In the genomic region with DNA sequence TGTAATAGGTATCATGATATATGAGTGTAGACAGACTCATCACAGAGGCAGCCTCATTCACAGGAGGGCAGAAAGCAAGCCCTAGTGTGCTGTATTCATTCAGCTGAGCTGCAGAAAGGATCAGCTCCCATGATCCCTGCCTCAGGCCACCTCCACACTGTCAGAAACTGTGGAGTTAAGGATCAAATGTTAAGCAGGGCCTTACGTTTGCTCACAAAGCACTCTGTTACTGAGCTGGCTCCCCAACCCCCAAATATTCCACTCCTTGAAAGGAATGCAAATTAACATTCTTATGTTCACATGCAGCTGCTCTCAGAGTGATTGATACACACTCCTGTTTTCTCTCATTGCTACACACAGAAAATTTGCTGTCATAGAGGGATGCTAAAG, we compare ENCODE assay signal across 10 mouse cellular contexts.
DNase-seq lines count a peak whose midpoint lies in the region; ATAC-seq and TF ChIP-seq lines count a peak whose summit lies in the region.
"Had no signal": no experiment of that assay in that cellular context is flagged by ENCODE, and none has a peak within 500 bp of the region (broad histone marks: within the 10 kb centered on the region; RNA-seq: fewer than 3 reads in every experiment).

No protein-coding gene starts in this region.

- no peak for TF ChIP-seq CTCF in kidney, postnatal 0 days (IDR thresholded peaks at IDR 0.05; ENCODE audit: low read depth)

- peak overlapping the region; percentile 54; the same call in 1 of the 2 replicates for H3K27ac ChIP-seq in kidney, postnatal 0 days
- H3K27ac ChIP-seq in forebrain, embryonic 11.5 days (ENCODE audit: low read depth, low read length), result peak overlapping the region; percentile 55
- no peak overlapping the region for H3K27ac ChIP-seq in limb, embryonic 11.5 days (replicated peaks; ENCODE audit: low read depth, low read length)
- peak overlapping the region; percentile 52 for H3K27ac ChIP-seq in neural tube, embryonic 15.5 days (replicated peaks)
- H3K27ac ChIP-seq: liver, embryonic 15.5 days had no signal

- no peak overlapping the region for H3K4me3 ChIP-seq in kidney, postnatal 0 days (replicated peaks; ENCODE audit: low read depth, low read length)
- H3K4me3 ChIP-seq in forebrain, embryonic 11.5 days (ENCODE audit: low read depth, low read length), result no peak overlapping the region
- H3K4me3 ChIP-seq in limb, embryonic 11.5 days (ENCODE audit: low read depth, low read length), result no peak overlapping the region
- no peak overlapping the region for H3K4me3 ChIP-seq in neural tube, embryonic 15.5 days (replicated peaks)
- H3K4me3 ChIP-seq: liver, embryonic 15.5 days had no signal

- no peaks in the 10 kb centered on the region for H3K27me3 ChIP-seq in kidney, postnatal 0 days (ENCODE audit: insufficient read depth, low read length)
- no peaks in the 10 kb centered on the region for H3K27me3 ChIP-seq in forebrain, embryonic 11.5 days (ENCODE audit: control insufficient read depth, insufficient read depth, low read length)
- H3K27me3 ChIP-seq in limb, embryonic 11.5 days (ENCODE audit: control insufficient read depth, insufficient read depth, low read length), result no peaks in the 10 kb centered on the region
- H3K27me3 ChIP-seq in neural tube, embryonic 15.5 days (replicated peaks), result no peaks in the 10 kb centered on the region
- H3K27me3 ChIP-seq: liver, embryonic 15.5 days had no signal

- peak; percentile 63; the same call in 1 of the 2 replicates for ATAC-seq in kidney, postnatal 0 days (replicated peaks; ENCODE audit: low FRiP score, low read depth)
- peak; percentile 81 for ATAC-seq in forebrain, embryonic 11.5 days (replicated peaks; ENCODE audit: low FRiP score)
- ATAC-seq in limb, embryonic 11.5 days (ENCODE audit: insufficient number of reproducible peaks, low FRiP score, low TSS enrichment, low read depth), result peak; percentile 83
- peak; percentile 75; the same call in 1 of the 2 replicates for ATAC-seq in neural tube, embryonic 15.5 days (ENCODE audit: low FRiP score)

- no peaks in the 10 kb centered on the region for H3K36me3 ChIP-seq in kidney, postnatal 0 days (ENCODE audit: insufficient read depth, low read length)
- H3K36me3 ChIP-seq in forebrain, embryonic 11.5 days (ENCODE audit: control insufficient read depth, insufficient read depth, low read length), result no peaks in the 10 kb centered on the region
- H3K36me3 ChIP-seq in limb, embryonic 11.5 days (ENCODE audit: control insufficient read depth, insufficient read depth, low read length), result no peaks in the 10 kb centered on the region
- H3K36me3 ChIP-seq in neural tube, embryonic 15.5 days, result no peaks in the 10 kb centered on the region
- H3K36me3 ChIP-seq: liver, embryonic 15.5 days had no signal

- no peak overlapping the region for H3K9ac ChIP-seq in kidney, postnatal 0 days (ENCODE audit: low read depth, low read length)
- no peak overlapping the region for H3K9ac ChIP-seq in forebrain, embryonic 11.5 days (ENCODE audit: low read length)
- no peak overlapping the region for H3K9ac ChIP-seq in limb, embryonic 11.5 days (ENCODE audit: low read length)
- H3K9ac ChIP-seq in neural tube, embryonic 15.5 days (replicated peaks), result no peak overlapping the region
- H3K9ac ChIP-seq: liver, embryonic 15.5 days had no signal

- H3K4me1 ChIP-seq in kidney, postnatal 0 days (replicated peaks; ENCODE audit: insufficient read depth, low read length), result 0 out of 2 replicates have a peak, but pooled peaks cover 5% of the 10 kb centered on the region
- H3K4me1 ChIP-seq in forebrain, embryonic 11.5 days (replicated peaks; ENCODE audit: control insufficient read depth, insufficient read depth, low read length), result peaks cover 4% of the 10 kb centered on the region
- peaks cover 7% of the 10 kb centered on the region for H3K4me1 ChIP-seq in limb, embryonic 11.5 days (ENCODE audit: control insufficient read depth, insufficient read depth, low read length)
- H3K4me1 ChIP-seq in neural tube, embryonic 15.5 days, result peaks cover 12% of the 10 kb centered on the region
- H3K4me1 ChIP-seq: liver, embryonic 15.5 days had no signal

- WGBS in kidney, postnatal 0 days, result 13% methylated on average over 1 of the region's 1 CpGs
- 5% methylated on average over 1 of the region's 1 CpGs for WGBS in forebrain, embryonic 11.5 days
- 5% methylated on average over 1 of the region's 1 CpGs for WGBS in limb, embryonic 11.5 days
- 12% methylated on average over 1 of the region's 1 CpGs for WGBS in neural tube, embryonic 15.5 days

- H3K9me3 ChIP-seq in kidney, postnatal 0 days (replicated peaks; ENCODE audit: low read length), result no peaks in the 10 kb centered on the region
- no peaks in the 10 kb centered on the region for H3K9me3 ChIP-seq in forebrain, embryonic 11.5 days (ENCODE audit: control insufficient read depth, low read length)
- no peaks in the 10 kb centered on the region for H3K9me3 ChIP-seq in limb, embryonic 11.5 days (ENCODE audit: control insufficient read depth, low read length)
- H3K9me3 ChIP-seq in neural tube, embryonic 15.5 days (replicated peaks), result no peaks in the 10 kb centered on the region
- H3K9me3 ChIP-seq: liver, embryonic 15.5 days had no signal

- DNase-seq in kidney, postnatal 0 days (ENCODE audit: low spot score), result peak; percentile 80
- DNase-seq in kidney, adult 8-10 months, result no peak
- DNase-seq in forebrain, embryonic 11.5 days (ENCODE audit: low spot score), result no peak
- DNase-seq in limb, embryonic 11.5 days (ENCODE audit: low spot score), result peak; percentile 48
- DNase-seq in urinary bladder, postnatal 14 days (ENCODE audit: low spot score), result no peak
- no peak for DNase-seq in adrenal gland, adult 8-10 months
- DNase-seq in heart, postnatal 4 days, result no peak
- DNase-seq: thymus, postnatal 4 days had no signal

- H3K4me2 ChIP-seq in kidney, postnatal 0 days (ENCODE audit: low read length), result no peak overlapping the region
- H3K4me2 ChIP-seq in forebrain, embryonic 11.5 days (ENCODE audit: low read depth, low read length, severe bottlenecking), result no peak overlapping the region
- no peak overlapping the region for H3K4me2 ChIP-seq in limb, embryonic 11.5 days (ENCODE audit: low read depth, severe bottlenecking)
- no peak overlapping the region for H3K4me2 ChIP-seq in neural tube, embryonic 15.5 days
- H3K4me2 ChIP-seq: liver, embryonic 15.5 days had no signal

Comparison
In these comparisons a context has a peak if more than half of its experiments do, and no peak if none do; other contexts are left out.
1. DNase-seq: peak in kidney, postnatal 0 days (single experiment) and limb, embryonic 11.5 days (single experiment); none in kidney, adult 8-10 months (0 of 2), forebrain, embryonic 11.5 days (single experiment), urinary bladder, postnatal 14 days (single experiment), adrenal gland, adult 8-10 months (single experiment) and heart, postnatal 4 days (single experiment).
2. Peak in every context shown above with its lines, with median percentiles within 50 percentile points of each other: ATAC-seq.